Mouse (Mus musculus): Measurements from ENCODE around the gene Garnl3. TPM values are rescaled to one million over a fixed set of nuclear protein-coding genes. Genes with fewer than 3 reads are reported as not detected.
"Not testable (repeated sequence)": the region's sequence is repeated elsewhere in the genome, so short reads cannot be mapped to it uniquely, and the experiment has no call there.

The Garnl3 gene
- total and polyA plus RNA-seq, 2 experiments from 2014 or later = 56.1 to 96.9 TPM

- no peaks in the 10 kb centered on the region for H3K4me1 ChIP-seq (ENCODE audit: insufficient read depth, low read length)
- no peak overlapping the region for H3K4me2 ChIP-seq (ENCODE audit: low read depth, low read length)
- no peak overlapping the region for H3K27ac ChIP-seq
- TF ChIP-seq CTCF (IDR thresholded peaks at IDR 0.05; ENCODE audit: low read depth) = no peak
- no peaks in the 10 kb centered on the region; the same call in 1 of the 2 replicates for H3K36me3 ChIP-seq (ENCODE audit: insufficient read depth, low read length)
- no peak overlapping the region for H3K4me3 ChIP-seq (ENCODE audit: low read length)
- no peaks in the 10 kb centered on the region for H3K27me3 ChIP-seq (ENCODE audit: insufficient read depth, low read length)
- DNase-seq (ENCODE audit: low spot score) (no peak), ATAC-seq (no peak)
- 75% methylated on average over 2 of the region's 2 CpGs for WGBS
- H3K9me3 ChIP-seq (ENCODE audit: low read length) = no peaks in the 10 kb centered on the region
- no peak overlapping the region for H3K9ac ChIP-seq (replicated peaks; ENCODE audit: low read length)
These were observed 114.3 kb downstream of the Garnl3 start for GRCm38 (mm10) chr2:33017191-33017590.

GRCm38 (mm10) chr2:33014877-33015276 is 116.6 kb downstream of the Garnl3 start:
- peak; percentile 54 for ATAC-seq
- Histone ChIP-seq H3K27ac (no peak overlapping the region), H3K4me2 (ENCODE audit: low read depth, low read length) (no peak overlapping the region), H3K4me1 (ENCODE audit: insufficient read depth, low read length) (no peaks in the 10 kb centered on the region), H3K4me3 (ENCODE audit: low read length) (no peak overlapping the region), H3K27me3 (ENCODE audit: insufficient read depth, low read length) (no peaks in the 10 kb centered on the region), H3K9ac (replicated peaks; ENCODE audit: low read length) (no peak overlapping the region), H3K36me3 (ENCODE audit: insufficient read depth, low read length) (no peaks in the 10 kb centered on the region; the same call in 1 of the 2 replicates), H3K9me3 (ENCODE audit: low read length) (no peaks in the 10 kb centered on the region)
- no peak for TF ChIP-seq CTCF (IDR thresholded peaks at IDR 0.05; ENCODE audit: low read depth)
- peak; percentile 72 for DNase-seq (ENCODE audit: low spot score)
- WGBS = 47% methylated on average over 5 of the region's 5 CpGs

GRCm38 (mm10) chr2:33009055-33009454 is 122.4 kb downstream of the Garnl3 start:
- not testable (repeated sequence) for H3K4me1 ChIP-seq (ENCODE audit: insufficient read depth, low read length); DNase-seq (ENCODE audit: low spot score); H3K27ac ChIP-seq; H3K27me3 ChIP-seq (ENCODE audit: insufficient read depth, low read length); H3K4me3 ChIP-seq (ENCODE audit: low read length); ATAC-seq; H3K9ac ChIP-seq (replicated peaks; ENCODE audit: low read length); H3K4me2 ChIP-seq (ENCODE audit: low read depth, low read length); H3K9me3 ChIP-seq (ENCODE audit: low read length)
- WGBS = 94% methylated on average over 4 of the region's 4 CpGs
- H3K36me3 ChIP-seq (ENCODE audit: insufficient read depth, low read length) = peaks cover 15% of the 10 kb centered on the region
- peak; percentile 42 for TF ChIP-seq CTCF (IDR thresholded peaks at IDR 0.05; ENCODE audit: low read depth)

GRCm38 (mm10) chr2:33005041-33005440 is 126.4 kb downstream of the Garnl3 start:
- no peaks in the 10 kb centered on the region for H3K27me3 ChIP-seq (ENCODE audit: insufficient read depth, low read length)
- H3K4me2 ChIP-seq (ENCODE audit: low read depth, low read length) = no peak overlapping the region
- ATAC-seq (no peak), DNase-seq (ENCODE audit: low spot score) (no peak)
- H3K4me3 ChIP-seq (ENCODE audit: low read length) = no peak overlapping the region
- TF ChIP-seq CTCF (IDR thresholded peaks at IDR 0.05; ENCODE audit: low read depth) = no peak
- H3K4me1 ChIP-seq (ENCODE audit: insufficient read depth, low read length) = no peaks in the 10 kb centered on the region
- no peaks in the 10 kb centered on the region for H3K9me3 ChIP-seq (ENCODE audit: low read length)
- H3K27ac ChIP-seq = no peak overlapping the region
- WGBS = 45% methylated on average over 5 of the region's 5 CpGs
- peaks cover 21% of the 10 kb centered on the region for H3K36me3 ChIP-seq (ENCODE audit: insufficient read depth, low read length)
- no peak overlapping the region for H3K9ac ChIP-seq (replicated peaks; ENCODE audit: low read length)

GRCm38 (mm10) chr2:33002144-33002543 is 129.3 kb downstream of the Garnl3 start:
- ATAC-seq = no peak

GRCm38 (mm10) chr2:32999752-33000151 is 131.7 kb downstream of the Garnl3 start:
- Histone ChIP-seq H3K4me2 (ENCODE audit: low read depth, low read length) (no peak overlapping the region), H3K4me1 (ENCODE audit: insufficient read depth, low read length) (no peaks in the 10 kb centered on the region), H3K9me3 (ENCODE audit: low read length) (no peaks in the 10 kb centered on the region), H3K27ac (no peak overlapping the region), H3K9ac (replicated peaks; ENCODE audit: low read length) (no peak overlapping the region), H3K36me3 (ENCODE audit: insufficient read depth, low read length) (0 out of 2 replicates have a peak, but pooled peaks cover 6% of the 10 kb centered on the region), H3K27me3 (ENCODE audit: insufficient read depth, low read length) (no peaks in the 10 kb centered on the region), H3K4me3 (ENCODE audit: low read length) (no peak overlapping the region)
- no peak for TF ChIP-seq CTCF (IDR thresholded peaks at IDR 0.05; ENCODE audit: low read depth)
- ATAC-seq = no peak
- DNase-seq (ENCODE audit: low spot score) = no peak
- WGBS = 94% methylated on average over 2 of the region's 2 CpGs

More at GRCm38 (mm10) chr2:33002144-33002543, 129.3 kb downstream of the Garnl3 start:
- Histone ChIP-seq H3K27me3 (ENCODE audit: insufficient read depth, low read length) (no peaks in the 10 kb centered on the region), H3K27ac (no peak overlapping the region), H3K4me3 (ENCODE audit: low read length) (no peak overlapping the region), H3K36me3 (ENCODE audit: insufficient read depth, low read length) (peaks cover 21% of the 10 kb centered on the region), H3K4me1 (ENCODE audit: insufficient read depth, low read length) (no peaks in the 10 kb centered on the region), H3K4me2 (ENCODE audit: low read depth, low read length) (no peak overlapping the region), H3K9me3 (ENCODE audit: low read length) (no peaks in the 10 kb centered on the region), H3K9ac (replicated peaks; ENCODE audit: low read length) (no peak overlapping the region)
- no peak for TF ChIP-seq CTCF (IDR thresholded peaks at IDR 0.05; ENCODE audit: low read depth)
- 90% methylated on average over 7 of the region's 7 CpGs for WGBS
- DNase-seq (ENCODE audit: low spot score) = no peak

- Histone ChIP-seq H3K4me1 (ENCODE audit: insufficient read depth, low read length) (no peaks in the 10 kb centered on the region), H3K9me3 (ENCODE audit: low read length) (no peaks in the 10 kb centered on the region), H3K27ac (no peak overlapping the region), H3K27me3 (ENCODE audit: insufficient read depth, low read length) (no peaks in the 10 kb centered on the region), H3K4me3 (ENCODE audit: low read length) (no peak overlapping the region), H3K36me3 (ENCODE audit: insufficient read depth, low read length) (peaks cover 4% of the 10 kb centered on the region; the same call in 1 of the 2 replicates), H3K9ac (replicated peaks; ENCODE audit: low read length) (no peak overlapping the region), H3K4me2 (ENCODE audit: low read depth, low read length) (no peak overlapping the region)
- ATAC-seq (no peak), DNase-seq (ENCODE audit: low spot score) (no peak)
- no peak for TF ChIP-seq CTCF (IDR thresholded peaks at IDR 0.05; ENCODE audit: low read depth)
- 73% methylated on average over 4 of the region's 4 CpGs for WGBS
These were observed 133.7 kb downstream of the Garnl3 start for GRCm38 (mm10) chr2:32997792-32998191.
